Mouse (Mus musculus) liver, postnatal 0 days (tissue): ENCODE results near the gene Ehbp1l1. TPM values are rescaled to one million over a fixed set of nuclear protein-coding genes. Genes with fewer than 3 reads are reported as not detected.

Experiments
- ATAC-seq: fragments of 200-750 bp; cut with Nextera tagmentation; 2 replicates; pipeline ENCODE4 v1.8.0; 2017; ENCODE audit warnings: mild to moderate bottlenecking, moderate library complexity
- DNase-seq: peaks from one replicate; pipeline ENCODE4 v3.0.0-alpha.2; 2016
- H3K27ac ChIP-seq: fragments of 300-500 bp; sonication (generic); 2 replicates; pipeline ENCODE4 v1.5.1; 2014; ENCODE audit warnings: antibody characterized with exemption, moderate library complexity, mild to moderate bottlenecking, low read depth
- H3K27me3 ChIP-seq: fragments of 300-500 bp; sonication (generic); 2 replicates; pipeline ENCODE4 v1.6.1; 2014; ENCODE audit warnings: low read length, control low read depth, mixed read lengths; ENCODE audit not compliant: insufficient read depth
- H3K36me3 ChIP-seq: fragments of 300-500 bp; sonication (generic); replicated peaks from 2 replicates; pipeline ENCODE4 v1.6.1; 2014; ENCODE audit warnings: mild to moderate bottlenecking, control low read depth, low read length, moderate library complexity, mixed read lengths; ENCODE audit not compliant: insufficient read depth
- H3K4me1 ChIP-seq: fragments of 300-500 bp; sonication (generic); 2 replicates; pipeline ENCODE4 v1.6.1; 2014; ENCODE audit warnings: antibody characterized with exemption, mild to moderate bottlenecking, control low read depth; ENCODE audit not compliant: insufficient read depth
- H3K4me2 ChIP-seq: fragments of 300-500 bp; sonication (generic); 2 replicates; pipeline ENCODE4 v1.6.1; 2014; ENCODE audit warnings: low read depth, mild to moderate bottlenecking, low read length, moderate library complexity, mixed read lengths
- H3K4me3 ChIP-seq: fragments of 300-500 bp; sonication (generic); 2 replicates; pipeline ENCODE4 v1.5.1; 2014; ENCODE audit warnings: low read depth, low read length
- H3K9ac ChIP-seq: fragments of 300-500 bp; sonication (generic); replicated peaks from 2 replicates; pipeline ENCODE4 v1.6.1; 2014; ENCODE audit warnings: mild to moderate bottlenecking, moderate library complexity
- H3K9me3 ChIP-seq: fragments of 300-500 bp; sonication (generic); 2 replicates; pipeline ENCODE4 v1.6.1; 2016; ENCODE audit warnings: mild to moderate bottlenecking, control low read depth, low read length, mixed read lengths
- CTCF ChIP-seq: sonication (generic); IDR thresholded peaks from 2 replicates; pipeline ENCODE4 v1.5.1; 2016; ENCODE audit warnings: antibody characterized with exemption, low read depth
- EP300 ChIP-seq: IDR thresholded peaks from 2 replicates; pipeline ENCODE4 v1.6.1; 2016; ENCODE audit warnings: antibody characterized with exemption, low read depth, mild to moderate bottlenecking
- WGBS: fragments of 180-500 bp; shearing (Covaris S2); extraction: QIAGEN DNeasy Blood & Tissue Kit; methylation state at CpG from one replicate; pipeline ENCODE4 v1.1.7; 2014; ENCODE audit not compliant: insufficient replicate concordance; 5-methylcytosine and 5-hydroxymethylcytosine counted together
- polyA plus RNA-seq: library from polyadenylated mRNA; unstranded; fragments of >200 nt; fragmentation: Nextera tagmentation; extraction: Ambion mirVana; gene quantifications from 2 replicates; pipeline ENCODE4 v1.2.1, GENCODE M21; 2015

The Ehbp1l1 gene
- polyA plus RNA-seq, 1 experiment from 2014 or later = 42.5 TPM

DNA sequence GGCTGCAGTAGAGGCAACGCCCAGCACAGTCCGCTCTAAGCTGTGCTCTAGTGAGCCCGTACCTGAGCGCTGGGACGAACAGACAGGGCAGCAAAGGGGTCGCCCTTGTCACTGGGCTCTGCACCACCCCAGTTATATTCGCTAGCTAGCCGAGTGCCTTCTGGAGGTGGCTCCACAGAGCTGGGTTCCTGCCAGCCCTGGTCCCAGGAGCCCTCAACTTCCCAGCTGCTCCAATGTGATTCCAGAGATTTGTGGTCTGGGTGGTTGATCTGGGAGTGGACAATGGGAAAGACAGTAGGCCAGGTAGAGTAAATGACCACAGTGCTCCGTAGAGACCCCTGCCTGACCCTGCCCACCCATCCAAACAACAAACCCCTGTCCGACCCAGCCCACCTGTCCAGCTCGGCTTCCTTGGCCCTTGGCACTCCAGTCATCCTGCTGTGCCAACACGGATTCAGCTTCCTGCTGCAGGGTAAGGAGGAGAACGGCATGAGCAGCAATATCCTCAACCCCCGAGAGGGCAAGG is 32.8 kb upstream of the Ehbp1l1 start:
- Histone ChIP-seq H3K27ac (no peak overlapping the region), H3K36me3 (peaks cover 51% of the 10 kb centered on the region), H3K9me3 (no peaks in the 10 kb centered on the region), H3K27me3 (peaks cover 31% of the 10 kb centered on the region), H3K9ac (no peak overlapping the region), H3K4me1 (no peaks in the 10 kb centered on the region; the same call in none of the 2 replicates), H3K4me2 (no peak overlapping the region), H3K4me3 (no peak overlapping the region)
- TF ChIP-seq EP300 = no peak
- no peak for TF ChIP-seq CTCF
- ATAC-seq (no peak), DNase-seq (no peak)
- 87% methylated on average over 14 of the region's 14 CpGs for WGBS

DNA sequence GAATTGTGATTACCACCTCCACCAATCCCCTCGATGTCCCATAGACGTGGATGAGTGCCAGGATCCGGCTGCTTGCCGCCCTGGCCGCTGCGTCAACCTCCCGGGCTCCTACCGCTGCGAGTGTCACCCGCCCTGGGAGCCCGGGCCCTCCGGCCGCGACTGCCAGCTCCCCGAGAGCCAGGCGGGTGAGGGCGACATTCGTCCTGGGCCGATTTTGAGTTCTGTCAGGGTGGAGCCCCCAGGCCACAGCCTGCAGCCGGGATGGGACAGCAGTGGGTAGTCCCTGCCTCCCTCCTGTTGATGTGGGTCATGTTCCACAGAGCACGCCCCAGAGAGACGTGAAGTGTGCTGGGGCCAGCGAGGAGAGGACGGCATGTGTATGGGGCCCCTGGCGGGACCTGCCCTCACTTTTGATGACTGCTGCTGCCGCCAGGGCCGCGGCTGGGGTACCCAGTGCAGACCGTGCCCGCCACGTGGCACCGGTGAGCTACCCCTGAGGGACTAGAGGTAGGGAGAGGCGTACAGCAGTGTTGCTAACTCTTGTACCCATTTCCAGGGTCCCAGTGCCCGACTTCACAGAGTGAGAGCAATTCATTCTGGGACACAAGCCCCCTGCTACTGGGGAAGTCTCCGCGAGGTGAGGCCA is 31.0 kb upstream of the Ehbp1l1 start:
- Histone ChIP-seq H3K4me2 (peak overlapping the region; percentile 3; the same call in 1 of the 2 replicates), H3K36me3 (peaks cover 40% of the 10 kb centered on the region), H3K4me1 (no peaks in the 10 kb centered on the region; the same call in none of the 2 replicates), H3K27me3 (peaks cover 41% of the 10 kb centered on the region), H3K9me3 (no peaks in the 10 kb centered on the region), H3K9ac (no peak overlapping the region; the same call in 1 of the 2 replicates), H3K4me3 (0 out of 2 replicates have a peak overlapping the region, but pooled peaks have one; percentile 7), H3K27ac (no peak overlapping the region)
- 25% methylated on average over 33 of the region's 36 CpGs for WGBS
- no peak for TF ChIP-seq EP300
- no peak for TF ChIP-seq CTCF
- peak; percentile 30; the same call in 1 of the 2 replicates for ATAC-seq
- DNase-seq = no peak

DNA sequence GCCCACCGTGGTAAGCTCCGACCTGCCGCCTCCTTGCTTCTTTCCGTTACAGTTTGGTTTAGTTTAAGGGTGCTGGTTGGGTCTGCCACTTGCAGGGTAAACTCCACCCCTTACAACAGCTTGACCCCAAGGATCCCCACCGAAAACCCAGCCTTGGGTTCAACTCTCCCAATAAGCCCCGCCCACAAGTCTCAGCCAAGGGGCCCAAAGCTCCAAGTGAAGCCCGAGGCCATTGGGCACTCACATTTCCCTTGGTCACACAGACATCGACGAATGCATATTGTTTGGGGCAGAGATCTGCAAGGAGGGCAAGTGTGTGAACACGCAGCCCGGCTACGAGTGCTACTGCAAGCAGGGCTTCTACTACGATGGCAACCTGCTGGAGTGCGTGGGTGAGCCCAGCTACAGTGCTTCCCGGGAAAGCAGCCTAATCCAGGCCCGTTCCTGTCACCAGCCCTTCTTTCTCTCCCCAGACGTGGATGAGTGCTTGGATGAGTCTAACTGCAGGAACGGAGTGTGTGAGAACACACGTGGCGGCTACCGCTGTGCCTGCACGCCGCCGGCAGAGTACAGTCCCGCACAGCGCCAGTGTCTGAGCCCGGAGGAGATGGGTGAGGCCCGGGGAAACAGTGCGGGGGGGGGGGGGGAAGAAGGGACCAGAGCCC is 30.3 kb upstream of the Ehbp1l1 start:
- H3K27me3 ChIP-seq = peaks cover 47% of the 10 kb centered on the region
- WGBS = 18% methylated on average over 28 of the region's 29 CpGs
- TF ChIP-seq CTCF (no peak), EP300 (no peak)
- peak overlapping the region; percentile 3; the same call in 1 of the 2 replicates for H3K4me2 ChIP-seq
- no peak overlapping the region for H3K27ac ChIP-seq
- DNase-seq = no peak
- H3K9me3 ChIP-seq = no peaks in the 10 kb centered on the region
- peaks cover 3% of the 10 kb centered on the region for H3K4me1 ChIP-seq
- peaks cover 37% of the 10 kb centered on the region for H3K36me3 ChIP-seq
- peak; percentile 10; the same call in 1 of the 2 replicates for ATAC-seq
- H3K9ac ChIP-seq = no peak overlapping the region
- H3K4me3 ChIP-seq = 0 out of 2 replicates have a peak overlapping the region, but pooled peaks have one; percentile 7

DNA sequence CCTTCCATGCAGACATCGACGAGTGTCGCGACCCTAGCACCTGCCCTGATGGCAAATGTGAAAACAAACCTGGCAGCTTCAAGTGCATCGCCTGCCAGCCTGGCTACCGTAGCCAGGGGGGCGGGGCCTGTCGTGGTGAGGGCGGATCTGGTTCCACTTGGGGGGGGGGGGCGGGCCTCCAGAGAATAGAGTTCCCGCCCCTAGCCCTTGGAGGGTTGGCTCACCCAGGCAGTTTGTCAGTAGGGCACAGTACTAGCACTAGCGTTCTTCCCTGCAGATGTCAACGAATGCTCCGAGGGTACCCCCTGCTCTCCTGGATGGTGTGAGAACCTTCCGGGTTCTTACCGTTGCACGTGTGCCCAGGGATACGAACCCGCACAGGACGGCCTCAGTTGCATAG is 25.6 kb upstream of the Ehbp1l1 start:
- no peak overlapping the region for H3K4me3 ChIP-seq
- H3K4me2 ChIP-seq = no peak overlapping the region
- H3K4me1 ChIP-seq = peaks cover 5% of the 10 kb centered on the region; the same call in 1 of the 2 replicates
- 13% methylated on average over 16 of the region's 20 CpGs for WGBS
- DNase-seq (peak; percentile 62), ATAC-seq (peak; percentile 56; the same call in 1 of the 2 replicates)
- peaks cover 74% of the 10 kb centered on the region for H3K27me3 ChIP-seq
- H3K9me3 ChIP-seq = no peaks in the 10 kb centered on the region
- no peak overlapping the region for H3K27ac ChIP-seq
- no peaks in the 10 kb centered on the region for H3K36me3 ChIP-seq
- H3K9ac ChIP-seq = no peak overlapping the region
- TF ChIP-seq CTCF (no peak), EP300 (no peak)

DNA sequence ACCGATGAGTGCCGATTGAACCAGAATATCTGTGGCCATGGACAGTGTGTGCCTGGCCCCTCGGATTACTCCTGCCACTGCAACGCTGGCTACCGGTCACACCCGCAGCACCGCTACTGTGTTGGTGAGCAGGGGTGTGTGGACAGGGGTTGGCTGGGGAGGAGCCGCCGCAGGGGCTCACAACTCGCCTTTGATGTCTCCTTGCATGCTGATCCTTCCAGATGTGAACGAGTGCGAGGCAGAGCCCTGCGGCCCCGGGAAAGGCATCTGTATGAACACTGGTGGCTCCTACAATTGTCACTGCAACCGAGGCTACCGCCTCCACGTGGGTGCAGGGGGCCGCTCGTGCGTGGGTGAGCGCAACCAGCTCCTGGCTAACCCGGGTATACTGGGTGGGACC is 24.8 kb upstream of the Ehbp1l1 start:
- Histone ChIP-seq H3K36me3 (no peaks in the 10 kb centered on the region), H3K9me3 (no peaks in the 10 kb centered on the region), H3K9ac (no peak overlapping the region), H3K4me3 (no peak overlapping the region), H3K4me2 (no peak overlapping the region), H3K27me3 (peaks cover 74% of the 10 kb centered on the region), H3K4me1 (peaks cover 8% of the 10 kb centered on the region; the same call in 1 of the 2 replicates), H3K27ac (no peak overlapping the region)
- DNase-seq (no peak), ATAC-seq (no peak)
- TF ChIP-seq CTCF = no peak
- no peak for TF ChIP-seq EP300
- 19% methylated on average over 22 of the region's 22 CpGs for WGBS

DNA sequence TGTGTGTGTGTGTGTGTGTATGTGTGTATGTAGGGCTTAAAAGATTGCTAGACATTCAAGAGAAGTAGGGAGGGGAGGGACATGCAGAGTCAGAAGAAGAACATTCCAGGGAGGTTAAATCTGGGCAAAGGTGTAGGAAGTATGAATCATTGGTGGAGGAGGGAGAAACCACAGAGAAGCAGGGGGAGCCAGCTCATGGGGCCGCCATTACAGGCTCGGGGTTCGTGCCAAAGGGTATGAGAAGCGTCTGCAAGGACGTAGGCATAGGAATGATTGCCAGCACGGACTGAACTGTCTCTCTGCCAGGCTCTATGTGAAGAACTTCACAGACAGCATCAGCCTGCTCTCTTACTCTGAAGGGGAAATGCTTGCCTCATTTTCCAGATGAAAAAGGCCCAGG is 23.4 kb upstream of the Ehbp1l1 start:
- 61% methylated on average over 6 of the region's 6 CpGs for WGBS
- ATAC-seq (no peak), DNase-seq (no peak)
- H3K4me3 ChIP-seq = no peak overlapping the region
- H3K4me1 ChIP-seq = peaks cover 15% of the 10 kb centered on the region; the same call in 1 of the 2 replicates
- H3K27me3 ChIP-seq = peaks cover 75% of the 10 kb centered on the region
- H3K4me2 ChIP-seq = no peak overlapping the region
- no peaks in the 10 kb centered on the region for H3K9me3 ChIP-seq
- H3K27ac ChIP-seq = no peak overlapping the region
- H3K36me3 ChIP-seq = no peaks in the 10 kb centered on the region
- no peak overlapping the region for H3K9ac ChIP-seq
- TF ChIP-seq CTCF = no peak
- TF ChIP-seq EP300 = no peak
